Mouse (Mus musculus) hindbrain, embryonic 14.5 days (tissue): Measurements from ENCODE around the gene Primpol. TPM values are rescaled to one million over a fixed set of nuclear protein-coding genes. Genes with fewer than 3 reads are reported as not detected.

ENCODE experiments used
- ATAC-seq: fragments of 200-750 bp; cut with Nextera tagmentation; 2 replicates; pipeline ENCODE4 v1.8.0; 2017; ENCODE audit warnings: moderate number of reproducible peaks, mild to moderate bottlenecking, moderate TSS enrichment, moderate library complexity; ENCODE audit not compliant: low FRiP score
- DNase-seq: peaks from one replicate; pipeline ENCODE4 v3.0.0-alpha.2; 2015; ENCODE audit warnings: low spot score
- H3K27ac ChIP-seq: fragments of 300-500 bp; sonication (generic); 2 replicates; pipeline ENCODE4 v1.5.1; 2014; ENCODE audit warnings: mild to moderate bottlenecking, moderate library complexity
- H3K27me3 ChIP-seq: fragments of 300-500 bp; sonication (generic); 2 replicates; pipeline ENCODE4 v1.6.1; 2014; ENCODE audit warnings: mild to moderate bottlenecking, low read length, mixed read lengths; ENCODE audit not compliant: control insufficient read depth, insufficient read depth
- H3K36me3 ChIP-seq: fragments of 300-500 bp; sonication (generic); replicated peaks from 2 replicates; pipeline ENCODE4 v1.6.1; 2014; ENCODE audit not compliant: control insufficient read depth, insufficient read depth
- H3K4me1 ChIP-seq: fragments of 300-500 bp; sonication (generic); replicated peaks from 2 replicates; pipeline ENCODE4 v1.6.1; 2014; ENCODE audit warnings: antibody characterized with exemption, low read length, mixed read lengths; ENCODE audit not compliant: control insufficient read depth, insufficient read depth
- H3K4me2 ChIP-seq: fragments of 300-500 bp; sonication (generic); replicated peaks from 2 replicates; pipeline ENCODE4 v1.6.1; 2014; ENCODE audit warnings: mild to moderate bottlenecking, moderate library complexity
- H3K4me3 ChIP-seq: fragments of 300-500 bp; sonication (generic); replicated peaks from 2 replicates; pipeline ENCODE4 v1.5.1; 2014; ENCODE audit warnings: mild to moderate bottlenecking, low read length
- H3K9ac ChIP-seq: fragments of 300-500 bp; sonication (generic); 2 replicates; pipeline ENCODE4 v1.6.1; 2014
- H3K9me3 ChIP-seq: fragments of 300-500 bp; sonication (generic); 2 replicates; pipeline ENCODE4 v1.6.1; 2016; ENCODE audit warnings: low read length; ENCODE audit not compliant: control insufficient read depth
- WGBS: fragments of 180-500 bp; shearing (Covaris S2); extraction: QIAGEN DNeasy Blood & Tissue Kit; methylation state at CpG from one replicate; pipeline ENCODE4 v1.1.7; 2014; 5-methylcytosine and 5-hydroxymethylcytosine counted together
- polyA plus RNA-seq: library from polyadenylated mRNA; unstranded; fragments of >200 nt; fragmentation: Nextera tagmentation; extraction: Ambion mirVana; gene quantifications from 2 replicates; pipeline ENCODE4 v1.2.1, GENCODE M21; 2014

Gene Primpol
- polyA plus RNA-seq, 1 experiment from 2014 or later = 7.5 TPM

DNA sequence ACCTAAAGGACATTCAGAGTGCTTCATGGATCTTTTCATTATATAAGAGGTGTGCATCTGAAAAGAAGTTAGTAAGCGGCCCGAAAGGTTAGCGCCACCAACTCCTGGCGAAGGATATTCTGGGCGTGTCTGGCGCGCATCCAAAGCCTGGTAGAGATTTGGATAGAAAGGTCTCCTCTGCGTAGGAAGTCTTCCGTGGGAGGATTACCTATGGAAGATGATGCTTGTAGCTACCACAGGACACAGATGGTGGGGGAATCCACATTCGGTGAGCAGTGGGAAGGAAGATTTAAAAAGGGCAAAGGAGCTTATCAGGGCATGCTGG, 64.6 kb downstream of the Primpol start:
- H3K27me3 ChIP-seq = no peaks in the 10 kb centered on the region
- H3K36me3 ChIP-seq = no peaks in the 10 kb centered on the region
- peak overlapping the region; percentile 45 for H3K9ac ChIP-seq
- ATAC-seq (no peak), DNase-seq (no peak)
- peak overlapping the region; percentile 68 for H3K4me2 ChIP-seq
- H3K4me3 ChIP-seq = peak overlapping the region; percentile 60
- no peaks in the 10 kb centered on the region for H3K9me3 ChIP-seq
- no peak overlapping the region for H3K27ac ChIP-seq
- peaks cover 10% of the 10 kb centered on the region for H3K4me1 ChIP-seq
- WGBS = 3% methylated on average over 10 of the region's 10 CpGs

- Histone ChIP-seq H3K4me3 (peak within 1 kb of the TSS; percentile 60), H3K9ac (peak within 1 kb of the TSS; percentile 61), H3K4me1 (peaks cover 10% of the 10 kb centered on the region), H3K9me3 (no peaks in the 10 kb centered on the region), H3K4me2 (peak within 1 kb of the TSS; percentile 68), H3K36me3 (no peaks in the 10 kb centered on the region), H3K27ac (peak within 1 kb of the TSS; percentile 68), H3K27me3 (no peaks in the 10 kb centered on the region)
- ATAC-seq (peak; percentile 99), DNase-seq (peak; percentile 100)
- WGBS = under 1% methylated on average over 50 of the region's 50 CpGs
Measured at GRCm38 (mm10) chr8:46551615-46552440, 65.2 kb downstream of the Primpol start, which contains the start of gene Cenpu. Cenpu (plus strand) TSS chr8:46552028.

- Histone ChIP-seq H3K4me2 (peak overlapping the region; percentile 55), H3K9me3 (no peaks in the 10 kb centered on the region), H3K9ac (peak overlapping the region; percentile 61), H3K27ac (peak overlapping the region; percentile 68; the same call in 1 of the 2 replicates), H3K4me1 (peaks cover 10% of the 10 kb centered on the region), H3K4me3 (peak overlapping the region; percentile 60), H3K27me3 (no peaks in the 10 kb centered on the region), H3K36me3 (no peaks in the 10 kb centered on the region)
- 53% methylated on average over 4 of the region's 4 CpGs for whole genome bisulfite sequencing
- DNase-seq (peak; percentile 36), ATAC-seq (no peak)
Measured at GRCm38 (mm10) chr8:46551029-46551428, 66.0 kb downstream of the Primpol start.

- WGBS = 87% methylated on average over 8 of the region's 8 CpGs
- no peaks in the 10 kb centered on the region for H3K27me3 ChIP-seq
- no peak overlapping the region for H3K4me3 ChIP-seq
- no peak overlapping the region for H3K9ac ChIP-seq
- no peak overlapping the region for H3K27ac ChIP-seq
- no peak for ATAC-seq
- H3K9me3 ChIP-seq = no peaks in the 10 kb centered on the region
- no peaks in the 10 kb centered on the region for H3K36me3 ChIP-seq
- DNase-seq = no peak
- H3K4me2 ChIP-seq = no peak overlapping the region
- H3K4me1 ChIP-seq = peaks cover 10% of the 10 kb centered on the region
Measured at GRCm38 (mm10) chr8:46550058-46550457, 67.0 kb downstream of the Primpol start.

DNA sequence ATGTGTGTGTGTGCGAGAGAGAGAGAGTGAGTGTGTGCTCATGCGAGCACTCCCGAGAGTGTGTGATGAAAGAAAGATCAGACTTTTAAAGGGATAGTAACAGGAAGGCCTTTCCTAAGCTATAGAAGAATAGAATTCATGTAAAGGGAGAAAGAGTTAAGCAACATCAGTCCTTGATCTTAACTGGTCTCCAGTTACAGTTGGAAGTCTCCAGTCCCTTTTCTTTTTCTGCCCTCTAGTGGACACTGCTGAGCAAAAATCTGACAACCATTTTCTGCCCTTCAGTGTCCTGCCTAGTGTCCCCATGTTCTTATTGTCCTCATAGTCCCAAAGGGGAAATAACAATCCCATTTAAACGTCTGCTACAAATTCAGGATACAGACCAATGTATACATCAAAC, 69.8 kb downstream of the Primpol start:
- no peak overlapping the region for H3K9ac ChIP-seq
- H3K9me3 ChIP-seq = no peaks in the 10 kb centered on the region
- no peak overlapping the region for H3K4me2 ChIP-seq
- no peak overlapping the region for H3K27ac ChIP-seq
- WGBS = 57% methylated on average over 4 of the region's 4 CpGs
- H3K4me1 ChIP-seq = peaks cover 5% of the 10 kb centered on the region; the same call in 1 of the 2 replicates
- H3K36me3 ChIP-seq = no peaks in the 10 kb centered on the region
- DNase-seq (peak; percentile 81), ATAC-seq (no peak)
- no peaks in the 10 kb centered on the region for H3K27me3 ChIP-seq
- no peak overlapping the region for H3K4me3 ChIP-seq

GRCm38 (mm10) chr8:46546431-46547176, 70.4 kb downstream of the Primpol start:
- H3K4me1 ChIP-seq = peaks cover 4% of the 10 kb centered on the region; the same call in 1 of the 2 replicates
- no peaks in the 10 kb centered on the region for H3K9me3 ChIP-seq
- DNase-seq (no peak), ATAC-seq (no peak)
- H3K27me3 ChIP-seq = no peaks in the 10 kb centered on the region
- H3K9ac ChIP-seq = no peak overlapping the region
- no peak overlapping the region for H3K27ac ChIP-seq
- 73% methylated on average over 11 of the region's 11 CpGs for WGBS
- H3K36me3 ChIP-seq = no peaks in the 10 kb centered on the region
- H3K4me2 ChIP-seq = no peak overlapping the region
- H3K4me3 ChIP-seq = no peak overlapping the region

- Histone ChIP-seq H3K27ac (no peak overlapping the region), H3K4me2 (no peak overlapping the region), H3K27me3 (no peaks in the 10 kb centered on the region), H3K9ac (no peak overlapping the region), H3K36me3 (no peaks in the 10 kb centered on the region), H3K4me3 (no peak overlapping the region), H3K4me1 (0 out of 2 replicates have a peak, but pooled peaks cover under 1% of the 10 kb centered on the region), H3K9me3 (no peaks in the 10 kb centered on the region)
- ATAC-seq (no peak), DNase-seq (no peak)
- 86% methylated on average over 5 of the region's 5 CpGs for WGBS
Measured at GRCm38 (mm10) chr8:46545854-46546253, 71.2 kb downstream of the Primpol start.

DNA sequence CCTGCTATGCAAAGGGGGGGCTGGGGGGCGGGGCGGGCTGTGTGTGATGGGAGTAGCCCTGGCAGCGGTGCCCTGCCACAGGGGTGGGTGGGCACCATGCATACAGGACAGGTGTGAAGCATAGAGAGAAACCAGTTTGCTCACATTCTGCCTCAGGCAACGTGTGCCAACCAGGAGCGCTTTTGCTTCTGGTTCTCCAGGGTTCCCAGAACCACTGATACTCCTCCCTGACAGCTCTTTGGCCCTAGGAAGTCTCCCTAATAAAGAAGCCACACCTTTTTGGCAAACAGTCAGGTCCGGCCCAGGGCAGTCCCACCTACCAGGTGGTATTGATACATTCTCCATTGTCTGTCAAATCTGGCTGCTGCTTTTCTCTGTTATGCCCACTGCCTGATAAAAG, 73.3 kb downstream of the Primpol start:
- DNase-seq (no peak), ATAC-seq (no peak)
- Histone ChIP-seq H3K9me3 (no peaks in the 10 kb centered on the region), H3K4me3 (no peak overlapping the region), H3K4me1 (no peaks in the 10 kb centered on the region), H3K27me3 (no peaks in the 10 kb centered on the region), H3K27ac (no peak overlapping the region), H3K36me3 (no peaks in the 10 kb centered on the region), H3K9ac (no peak overlapping the region), H3K4me2 (no peak overlapping the region)
- 75% methylated on average over 6 of the region's 6 CpGs for WGBS

GRCm38 (mm10) chr8:46543191-46543590, 73.8 kb downstream of the Primpol start:
- H3K4me3 ChIP-seq = no peak overlapping the region
- no peak overlapping the region for H3K4me2 ChIP-seq
- H3K36me3 ChIP-seq = no peaks in the 10 kb centered on the region
- no peaks in the 10 kb centered on the region for H3K9me3 ChIP-seq
- H3K27me3 ChIP-seq = no peaks in the 10 kb centered on the region
- ATAC-seq (no peak), DNase-seq (no peak)
- no peak overlapping the region for H3K9ac ChIP-seq
- H3K4me1 ChIP-seq = no peaks in the 10 kb centered on the region
- WGBS = 82% methylated on average over 7 of the region's 7 CpGs
- no peak overlapping the region for H3K27ac ChIP-seq
